Mouse (Mus musculus): ENCODE results near the gene Pced1b.

DNA sequence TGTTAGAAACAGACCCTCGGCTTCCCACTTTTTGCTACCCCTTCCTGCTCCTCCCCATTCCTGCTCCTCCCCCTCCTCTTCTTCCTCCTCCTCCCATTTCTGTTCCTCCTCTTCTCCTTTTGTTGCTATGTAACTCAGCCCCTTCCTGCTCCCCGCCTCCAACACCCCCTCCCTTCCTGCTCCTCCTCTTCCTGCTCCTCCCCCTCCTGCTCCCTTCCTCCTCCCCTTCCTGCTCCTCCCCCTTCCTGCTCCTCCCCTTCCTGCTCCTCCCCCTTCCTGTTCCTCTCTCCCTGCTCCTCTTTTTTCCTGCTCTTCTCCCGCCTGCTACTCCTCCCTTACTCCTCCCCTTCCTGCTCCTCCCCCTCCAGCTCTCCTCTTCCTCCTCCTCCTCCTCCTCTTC is 8.9 kb downstream of the Pced1b start:
- no peak for TF ChIP-seq POLR2A (IDR thresholded peaks at IDR 0.05; ENCODE audit: extremely low read depth, insufficient read depth, low read length)
- TF ChIP-seq CTCF (IDR thresholded peaks at IDR 0.05; ENCODE audit: low read depth, low read length) = no peak
